Mouse (Mus musculus): Measurements from ENCODE around the gene Dap3.
A peak's percentile ranks its signal among the peaks of the same experiment; 100 is the strongest.
"Not testable (repeated sequence)": the region's sequence is repeated elsewhere in the genome, so short reads cannot be mapped to it uniquely, and the experiment has no call there.

Dap3 gene

GRCm38 (mm10) chr3:88950576-88951326 is at the start of gene Dap3, which contains the start of gene Ash1l:
Gene Dap3 (minus strand): TSS chr3:88951181.
Gene Ash1l (plus strand): TSS chr3:88950622.
- peak; percentile 89 for DNase-seq (ENCODE audit: extremely low spot score, low spot score)

DNA sequence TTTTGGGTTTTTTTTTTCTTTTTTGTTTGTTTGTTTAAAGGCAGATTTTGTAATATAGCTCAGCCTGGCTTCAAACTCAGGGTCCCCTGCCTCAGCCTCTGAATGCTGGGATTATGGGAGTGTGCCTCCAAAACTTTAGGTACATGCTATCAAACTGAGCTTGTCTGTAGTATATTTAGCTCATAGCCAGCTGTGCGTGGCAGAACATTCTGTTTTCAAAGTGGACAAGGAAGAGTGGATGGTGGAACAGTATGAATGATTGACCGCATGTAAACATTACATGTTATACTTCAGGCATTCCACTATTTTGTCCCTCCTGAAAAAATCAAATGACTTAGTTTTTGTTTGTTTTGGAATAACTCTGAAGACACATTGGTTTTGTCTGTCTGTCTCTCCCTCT is 41.8 kb upstream of the Dap3 start:
- DNase-seq (ENCODE audit: extremely low spot score, low spot score) = no peak

DNA sequence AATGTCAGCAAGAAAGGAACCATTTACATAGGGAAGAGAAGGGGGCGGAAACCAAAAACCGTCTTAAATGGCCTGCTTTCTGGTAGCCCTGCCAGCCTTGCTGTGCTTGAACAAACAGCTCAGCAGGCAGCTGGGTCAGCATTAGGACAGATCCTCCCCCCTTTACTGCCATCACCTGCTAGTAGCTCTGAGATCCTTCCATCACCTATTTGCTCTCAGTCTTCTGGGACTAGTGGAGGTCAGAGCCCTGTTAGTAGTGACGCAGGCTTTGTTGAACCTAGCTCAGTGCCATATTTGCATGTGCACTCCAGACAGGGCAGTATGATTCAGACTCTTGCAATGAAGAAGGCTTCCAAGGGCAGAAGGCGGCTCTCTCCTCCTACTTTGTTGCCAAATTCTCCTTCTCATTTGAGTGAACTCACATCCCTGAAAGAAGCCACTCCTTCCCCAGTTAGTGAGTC is 33.0 kb upstream of the Dap3 start:
- peak; percentile 14 for DNase-seq (ENCODE audit: extremely low spot score, low spot score)

DNA sequence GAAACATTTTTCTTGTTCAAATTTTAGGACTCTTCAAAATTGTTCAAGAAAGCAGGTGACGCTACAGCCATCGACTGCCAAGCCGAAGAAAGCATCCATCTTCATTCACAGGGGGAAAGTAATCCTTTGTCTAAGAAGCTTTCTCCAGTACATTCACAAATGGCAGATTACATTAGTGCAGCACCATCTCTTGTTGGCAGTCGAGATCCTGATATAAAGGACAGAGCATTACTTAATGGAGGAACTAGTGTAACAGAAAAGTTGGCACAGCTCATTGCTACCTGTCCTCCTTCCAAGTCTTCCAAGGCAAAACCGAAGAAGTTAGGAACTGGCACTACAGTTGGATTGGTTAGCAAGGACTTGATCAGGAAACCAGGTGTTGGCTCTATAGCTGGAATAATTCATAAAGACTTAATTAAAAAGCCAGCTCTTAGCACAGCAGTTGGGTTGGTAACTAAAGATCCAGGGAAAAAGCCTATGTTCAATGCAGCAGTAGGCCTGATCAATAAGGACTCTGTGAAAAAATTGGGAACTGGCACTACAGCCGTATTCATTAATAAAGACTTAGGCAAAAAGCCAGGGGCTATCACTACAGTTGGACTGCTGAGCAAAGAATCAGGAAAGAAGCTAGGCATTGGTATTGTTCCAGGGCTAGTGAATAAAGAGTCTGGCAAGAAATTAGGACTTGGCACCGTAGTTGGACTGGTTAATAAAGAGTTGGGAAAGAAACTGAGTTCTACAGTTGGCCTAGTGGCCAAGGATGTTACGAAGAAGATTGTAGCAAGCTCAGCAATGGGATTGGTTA is 30.4 kb upstream of the Dap3 start:
- DNase-seq (ENCODE audit: extremely low spot score, low spot score) = no peak

DNA sequence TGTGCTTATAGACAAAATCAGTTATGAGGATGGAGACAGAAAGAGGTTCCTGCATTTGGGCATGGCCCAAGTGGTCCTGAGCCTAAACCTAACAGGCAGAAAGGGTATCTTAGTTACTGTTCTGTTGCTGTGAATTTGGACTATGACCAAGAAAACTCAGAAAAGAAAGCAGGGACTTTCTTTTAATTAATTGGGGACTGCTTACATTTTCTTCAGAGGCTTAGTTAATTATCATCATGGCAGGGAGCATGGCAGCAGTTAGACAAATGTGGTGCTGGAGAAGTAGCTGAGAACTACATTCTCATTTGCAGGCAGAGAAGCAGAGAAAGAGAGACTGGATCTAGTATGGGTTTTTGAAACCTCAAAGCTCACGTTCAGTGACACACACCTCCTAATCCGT is 24.0 kb upstream of the Dap3 start:
- DNase-seq (ENCODE audit: extremely low spot score, low spot score) = no peak

DNA sequence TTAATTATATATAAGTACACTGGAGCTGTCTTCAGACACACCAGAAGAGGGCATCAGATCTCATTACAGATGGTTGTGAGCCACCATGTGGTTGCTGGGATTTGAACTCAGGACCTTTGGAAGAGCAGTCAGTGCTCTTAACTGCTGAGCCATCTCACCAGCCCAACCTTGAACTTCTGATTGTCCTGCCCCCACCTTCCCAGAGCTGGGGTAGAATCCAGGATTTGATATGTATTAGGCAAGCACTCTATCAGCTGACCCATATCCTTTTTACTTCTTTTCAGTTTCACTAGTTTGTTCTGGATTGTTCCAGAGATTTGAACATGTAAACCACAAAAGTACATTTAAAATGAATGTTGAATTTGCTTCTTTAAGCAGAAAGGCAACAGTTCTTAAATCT is 12.2 kb upstream of the Dap3 start:
- not testable (repeated sequence) for DNase-seq (ENCODE audit: extremely low spot score, low spot score)

DNA sequence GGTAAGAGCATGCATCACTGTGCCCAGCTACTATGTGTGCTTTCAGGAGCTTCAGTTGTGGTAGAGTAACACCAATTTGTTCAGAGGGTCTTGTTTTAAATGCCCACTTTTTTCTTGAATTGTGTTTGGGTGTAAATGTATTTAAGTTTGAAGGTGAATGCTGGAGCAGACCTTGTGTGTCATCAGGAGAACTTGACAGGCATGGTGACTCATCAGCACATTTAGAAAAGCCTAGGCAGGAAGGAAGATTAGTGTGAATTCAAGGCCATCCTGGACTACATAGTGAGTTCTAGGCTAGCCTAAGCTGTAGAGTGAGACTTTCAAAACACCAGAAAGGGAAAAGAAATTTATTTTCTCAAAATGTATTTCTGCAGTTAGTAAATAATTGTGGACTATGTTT is 2.8 kb upstream of the Dap3 start:
- DNase-seq (ENCODE audit: extremely low spot score, low spot score) = no peak

DNA sequence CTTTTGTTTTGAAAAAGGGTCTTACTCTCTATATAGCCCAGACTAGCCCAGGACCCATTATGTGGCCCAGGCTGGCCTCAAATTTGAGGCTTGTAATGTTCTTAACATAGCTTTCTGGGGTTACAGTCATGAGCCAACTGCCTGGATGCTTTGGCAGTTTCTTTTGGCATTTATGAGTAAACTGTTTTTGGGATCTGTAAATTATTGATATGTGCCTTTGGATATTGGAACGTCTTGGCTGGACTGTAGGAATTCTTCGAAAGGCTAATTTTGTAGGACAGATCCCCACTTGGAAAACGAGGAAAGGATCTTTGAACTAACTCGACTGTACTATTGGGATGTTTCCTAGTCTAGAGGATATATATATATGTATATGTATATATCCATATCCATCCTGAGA is 2.3 kb upstream of the Dap3 start:
- DNase-seq (ENCODE audit: extremely low spot score, low spot score) = no peak

- no peak for DNase-seq (ENCODE audit: extremely low spot score, low spot score)
Measured at GRCm38 (mm10) chr3:88951327-88951800, 383 bp upstream of the Dap3 start.

- peak; percentile 91 for DNase-seq (ENCODE audit: extremely low spot score, low spot score)
Measured at GRCm38 (mm10) chr3:88949786-88950575, 1.0 kb downstream of the Dap3 start.

- no peak for DNase-seq (ENCODE audit: extremely low spot score, low spot score)
Measured at GRCm38 (mm10) chr3:88944109-88944508, 6.9 kb downstream of the Dap3 start.

DNA sequence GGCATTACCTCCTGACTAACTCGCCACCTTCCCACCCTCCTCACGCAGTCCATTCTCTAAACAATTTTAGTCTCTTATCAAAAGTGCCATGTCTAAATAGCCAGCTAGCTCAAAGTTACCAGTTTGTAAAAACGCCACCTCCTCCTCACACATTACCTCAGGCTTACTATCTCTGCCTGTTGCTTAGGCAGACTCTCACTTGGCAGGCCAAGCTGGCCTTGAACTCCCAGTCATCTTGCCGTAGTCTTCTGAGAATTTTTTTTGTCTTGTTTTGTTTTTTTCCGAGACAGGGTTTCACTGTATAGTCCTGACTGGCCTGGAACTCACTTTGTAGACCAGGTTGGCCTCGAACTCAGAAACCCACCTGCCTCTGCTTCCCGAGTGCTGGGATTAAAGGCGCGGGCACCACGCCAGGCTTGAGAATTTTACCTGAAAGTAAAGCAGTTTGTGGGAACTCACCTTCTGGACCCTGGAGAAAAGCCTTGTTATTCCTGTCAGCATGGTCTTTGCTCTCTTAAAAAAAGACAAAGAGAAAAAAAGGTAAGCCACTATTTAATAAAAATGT is 8.6 kb downstream of the Dap3 start:
- no peak for DNase-seq (ENCODE audit: extremely low spot score, low spot score)

- DNase-seq (ENCODE audit: extremely low spot score, low spot score) = no peak
Measured at GRCm38 (mm10) chr3:88939749-88940148, 11.2 kb downstream of the Dap3 start.

DNA sequence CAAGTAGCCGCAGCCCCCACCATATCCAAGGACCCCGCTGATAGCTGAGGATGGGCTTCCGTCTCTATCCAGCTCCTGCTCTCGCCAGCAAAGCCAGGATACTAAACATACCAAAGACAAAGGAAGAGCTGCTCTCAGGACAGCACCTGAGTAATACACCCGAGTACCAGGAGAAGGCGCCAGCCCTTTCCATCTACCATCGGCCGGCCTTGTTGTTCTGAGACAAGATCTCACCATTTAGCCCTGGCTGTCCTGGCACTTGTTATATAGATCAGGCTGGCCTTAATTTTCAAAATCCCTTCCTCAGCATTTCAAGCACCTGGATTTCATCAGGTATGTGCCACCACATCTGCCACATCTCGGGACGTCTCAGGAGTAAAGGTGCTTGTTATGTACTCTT is 11.9 kb downstream of the Dap3 start:
- no peak for DNase-seq (ENCODE audit: extremely low spot score, low spot score)

DNA sequence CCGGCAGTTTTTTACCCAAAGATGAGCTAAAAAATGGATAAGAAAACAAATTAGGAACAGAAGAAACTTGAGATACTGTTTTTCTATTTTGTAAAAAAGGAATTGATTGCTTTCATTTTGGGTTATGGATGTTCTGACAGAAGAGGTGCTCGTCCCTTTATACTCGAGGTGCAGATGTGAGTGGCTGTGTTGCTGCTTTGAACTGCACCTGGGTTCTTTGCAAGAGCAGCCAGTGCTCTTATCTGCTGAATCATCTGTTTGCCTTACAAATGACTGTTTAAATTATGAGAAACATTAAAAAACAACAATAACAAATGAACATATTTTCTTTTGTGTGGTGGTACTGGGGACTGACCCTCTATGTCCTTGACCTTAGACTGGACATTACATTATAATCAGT is 21.5 kb downstream of the Dap3 start:
- no peak for DNase-seq (ENCODE audit: extremely low spot score, low spot score)

- DNase-seq (ENCODE audit: extremely low spot score, low spot score) = no peak
Measured at GRCm38 (mm10) chr3:88925651-88926050, 25.3 kb downstream of the Dap3 start.

DNA sequence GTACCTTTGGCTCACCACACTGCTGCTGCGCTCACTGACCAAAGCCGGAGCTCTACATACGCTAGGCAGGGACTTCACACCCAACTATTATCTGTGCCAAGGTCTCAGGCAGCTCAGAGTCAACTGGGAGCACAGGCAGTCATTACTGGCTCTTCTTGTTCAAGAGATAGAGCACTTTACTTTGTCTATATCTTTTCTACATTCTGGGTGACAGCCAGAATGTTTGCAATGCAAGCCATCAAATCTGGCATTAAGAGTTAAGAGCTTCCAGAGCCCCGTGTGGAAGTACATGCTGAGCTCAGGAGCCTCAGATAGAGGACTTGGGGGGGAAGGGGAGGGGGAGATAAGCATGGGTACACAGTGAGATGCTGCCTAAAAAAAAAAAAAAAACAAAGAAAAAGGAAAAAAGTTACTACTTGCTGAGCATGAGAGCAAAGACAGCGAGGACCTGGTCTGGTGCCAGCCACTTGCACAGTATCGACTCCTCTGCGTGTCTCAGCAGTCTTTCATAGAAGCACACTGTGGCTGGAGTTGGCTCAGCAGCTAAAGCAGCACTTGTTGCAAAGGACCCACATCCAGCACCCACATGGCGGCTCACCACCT is 26.9 kb downstream of the Dap3 start:
- no peak for DNase-seq (ENCODE audit: extremely low spot score, low spot score)

- DNase-seq (ENCODE audit: extremely low spot score, low spot score) = no peak
Measured at GRCm38 (mm10) chr3:88921411-88921810, 29.6 kb downstream of the Dap3 start.

DNA sequence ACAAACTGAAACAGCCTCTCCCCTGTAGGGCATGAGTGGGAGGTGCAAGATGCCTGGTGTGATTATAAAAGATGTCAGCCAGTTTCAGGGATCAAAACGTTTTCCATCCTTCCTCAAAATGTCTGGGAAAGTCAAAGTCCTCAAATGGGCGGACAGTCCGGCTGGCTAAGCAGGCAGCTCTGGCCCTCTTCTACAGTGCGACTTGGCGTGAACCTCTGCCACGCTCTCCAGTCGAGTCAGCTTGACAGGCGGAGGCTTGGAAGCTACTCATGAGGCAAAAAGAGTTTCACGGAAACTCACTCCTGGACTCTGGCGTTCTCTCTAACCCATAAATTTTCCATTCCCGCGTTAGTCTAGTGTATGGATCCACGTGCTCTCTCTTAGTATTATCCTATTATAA is 32.0 kb downstream of the Dap3 start:
- DNase-seq (ENCODE audit: extremely low spot score, low spot score) = no peak

GRCm38 (mm10) chr3:88914384-88914810 is 36.6 kb downstream of the Dap3 start:
- DNase-seq (ENCODE audit: extremely low spot score, low spot score) = peak; percentile 28

Data from neural tube, embryonic 10.5 days (tissue).